Mouse (Mus musculus) left cerebral cortex, postnatal 10 days (tissue): ENCODE measurements around the gene Ttc7b. TPM values are rescaled to one million over a fixed set of nuclear protein-coding genes. Genes with fewer than 3 reads are reported as not detected.
A peak's percentile ranks its signal among the peaks of the same experiment; 100 is the strongest.

Source experiments
- DNase-seq, 2 experiments: peaks; one replicate each; pipeline ENCODE4 v3.0.0; 2021 to 2022; ENCODE audit warnings: low spot score in 2 of 2, mixed read lengths in 1 of 2; ENCODE audit errors: extremely low spot score in 1 of 2
- intact Hi-C: fragments of 180-260 bp; cut with DNase I; formaldehyde crosslinking; loops from one replicate; pipeline ENCODE4 v1.15.1; 2025
- total RNA-seq, 2 experiments: library from RNA; stranded (reverse); gene quantifications; 2 replicates each; pipeline ENCODE4 v1.2.3; 2021

Ttc7b gene
- total RNA-seq, 2 experiments from 2014 or later: 137 to 138 TPM

DNA sequence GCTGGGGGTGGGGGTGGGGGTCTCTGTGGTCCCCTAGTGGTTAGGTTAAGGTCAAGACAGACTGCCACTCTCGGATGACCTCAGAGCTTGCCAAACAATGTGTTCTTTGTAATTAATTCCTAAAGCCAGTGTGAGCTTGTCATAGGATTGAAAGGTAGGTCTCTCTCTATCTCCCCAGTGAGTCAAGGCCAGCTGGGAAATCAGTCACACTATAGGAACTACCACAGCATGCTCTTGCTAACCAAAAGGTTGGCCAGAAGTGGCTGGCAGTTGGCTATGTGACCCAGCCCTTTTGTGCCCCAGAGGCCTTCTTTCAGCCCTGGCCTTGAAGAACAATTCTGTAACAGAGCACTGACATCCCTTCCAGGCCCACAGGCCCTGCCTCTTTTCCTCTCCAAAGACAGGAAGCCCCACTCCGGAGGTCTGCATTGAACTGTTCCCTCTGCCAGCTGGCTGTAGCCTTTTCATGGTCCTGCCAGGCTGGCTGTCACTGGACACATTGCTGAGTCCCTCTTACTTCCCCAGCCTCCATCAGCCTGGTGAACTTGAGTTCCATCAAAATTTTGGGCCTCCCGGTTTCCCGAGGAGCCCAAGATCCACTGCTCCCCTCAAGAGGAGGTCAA, 215.5 kb downstream of the Ttc7b start:
- intact Hi-C loops: no loop called here
- DNase-seq: no peak

DNA sequence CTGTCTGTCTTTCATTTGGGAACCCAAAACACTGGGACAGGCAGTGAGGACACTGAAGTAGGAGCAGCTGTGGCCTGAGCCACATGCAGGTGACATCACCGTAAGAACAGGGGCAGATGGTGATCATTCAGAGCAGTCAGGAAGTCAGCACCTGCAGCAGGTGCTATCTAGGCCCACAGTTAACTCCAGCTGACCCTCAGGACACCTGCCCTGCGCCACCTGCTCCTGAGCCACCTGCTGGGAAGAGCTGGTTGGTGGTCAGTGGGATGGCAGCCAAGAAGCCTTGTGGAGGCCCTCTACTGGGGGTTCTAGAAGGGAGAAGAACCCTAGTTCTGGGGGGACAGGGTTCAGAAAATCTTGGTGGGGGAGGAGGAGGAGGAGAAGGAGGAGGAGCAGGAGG, 216.3 kb downstream of the Ttc7b start:
- intact Hi-C loops: no loop called here
- DNase-seq: no peak

DNA sequence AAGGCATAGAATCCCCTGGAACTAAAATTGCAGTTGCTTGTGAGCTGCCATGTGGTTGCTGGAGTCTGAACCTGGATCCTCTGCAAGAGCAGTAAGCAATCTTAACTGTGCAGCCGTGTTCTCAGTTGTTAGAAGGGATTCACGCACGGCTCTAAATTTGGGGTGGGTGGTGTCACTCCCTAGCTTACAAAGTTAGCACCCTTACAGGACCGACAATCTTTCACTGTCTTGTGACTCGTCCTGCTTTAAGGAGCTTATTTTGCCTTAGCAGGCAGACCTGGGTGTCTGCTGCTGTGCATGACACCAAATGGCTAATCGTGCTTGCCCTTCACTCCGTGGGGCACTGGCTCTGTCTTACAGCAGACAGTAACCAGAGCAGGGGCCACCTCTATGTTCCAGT, 217.5 kb downstream of the Ttc7b start:
- intact Hi-C loops: no loop called here
- no peak for DNase-seq

DNA sequence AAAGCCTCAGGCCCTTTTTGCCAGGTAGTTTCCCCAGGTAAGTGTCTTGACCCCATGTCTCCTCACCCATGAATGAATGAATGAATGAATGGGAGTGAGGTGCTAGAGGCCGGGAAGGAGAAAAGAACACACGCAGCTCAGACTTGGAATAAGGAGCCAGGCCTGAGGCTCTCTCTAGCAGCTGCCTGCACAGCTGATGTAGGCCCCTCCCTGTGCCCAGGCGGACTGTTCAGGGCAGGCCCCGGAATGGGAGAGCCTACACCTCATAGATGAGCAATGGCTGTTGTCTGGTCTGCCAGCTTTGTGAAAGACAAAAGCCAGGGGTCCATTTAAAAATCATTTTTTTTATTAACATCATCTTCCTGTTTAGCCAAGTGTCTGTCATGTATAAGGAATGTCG, 220.2 kb downstream of the Ttc7b start:
- no peak for DNase-seq
- intact Hi-C loops: no loop called here

DNA sequence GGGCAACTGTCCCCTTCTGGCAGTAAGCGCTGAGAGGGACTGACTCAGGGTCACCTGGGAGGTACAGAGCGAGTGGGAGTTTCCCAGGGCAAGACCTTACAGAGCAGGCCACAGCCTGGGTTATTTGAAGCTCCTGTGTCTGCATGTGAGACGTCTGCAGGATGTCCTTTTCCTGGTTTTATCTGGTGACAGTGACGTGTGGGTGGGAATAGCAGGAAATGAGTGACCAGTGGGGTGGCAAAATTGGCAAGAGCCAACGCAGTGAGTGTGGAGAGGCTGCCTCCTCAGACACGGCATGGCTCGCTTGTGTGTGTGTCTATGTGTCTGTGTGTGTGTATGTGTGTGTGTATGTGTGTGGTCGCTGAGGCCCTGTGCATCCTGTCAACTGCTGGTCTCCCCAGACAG, 221.3 kb downstream of the Ttc7b start:
- peak in 1 of 2 experiments; percentile 48 for DNase-seq
- intact Hi-C loops: no loop called here

DNA sequence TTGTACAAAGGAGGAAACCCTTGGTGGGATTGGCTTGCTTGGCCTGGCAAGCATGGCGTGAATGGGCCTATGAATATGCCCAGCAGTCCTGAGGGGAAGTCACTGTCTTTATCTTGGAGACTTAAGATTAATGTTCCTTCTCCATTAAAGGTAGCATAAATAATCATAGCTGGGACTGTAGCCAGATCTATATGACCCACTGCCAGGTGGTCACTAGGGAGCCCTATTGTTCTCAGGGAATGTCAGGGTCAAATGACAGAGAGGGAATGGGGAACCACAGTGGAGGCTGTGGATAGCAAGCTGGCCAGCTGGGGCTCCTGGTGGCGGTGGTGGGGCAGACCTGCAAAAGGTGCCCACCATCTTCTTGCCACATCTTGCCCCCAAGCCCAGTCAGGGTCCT, 221.8 kb downstream of the Ttc7b start:
- DNase-seq: no peak
- intact Hi-C loops: no loop called here

DNA sequence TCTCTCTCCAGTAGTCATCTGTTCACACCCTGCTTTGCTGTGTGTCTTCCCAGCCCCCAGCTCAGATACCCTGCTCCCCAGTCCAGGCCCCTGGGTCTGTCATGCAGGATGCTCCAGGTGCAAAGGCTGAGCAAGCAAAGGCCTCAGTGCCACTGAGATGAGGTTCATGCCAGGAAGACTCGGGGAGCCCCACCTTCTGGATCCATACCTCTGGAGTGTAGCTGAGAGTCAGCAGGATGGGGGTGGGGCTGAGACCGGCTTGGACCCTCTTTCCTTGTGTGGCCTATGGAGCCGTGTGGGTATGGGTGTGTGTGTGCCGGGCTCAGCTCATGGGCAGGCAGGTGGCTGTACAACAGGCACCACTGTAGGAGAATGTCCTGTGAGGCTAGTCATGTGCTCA, 222.7 kb downstream of the Ttc7b start:
- no peak for DNase-seq
- intact Hi-C loops: no loop called here

DNA sequence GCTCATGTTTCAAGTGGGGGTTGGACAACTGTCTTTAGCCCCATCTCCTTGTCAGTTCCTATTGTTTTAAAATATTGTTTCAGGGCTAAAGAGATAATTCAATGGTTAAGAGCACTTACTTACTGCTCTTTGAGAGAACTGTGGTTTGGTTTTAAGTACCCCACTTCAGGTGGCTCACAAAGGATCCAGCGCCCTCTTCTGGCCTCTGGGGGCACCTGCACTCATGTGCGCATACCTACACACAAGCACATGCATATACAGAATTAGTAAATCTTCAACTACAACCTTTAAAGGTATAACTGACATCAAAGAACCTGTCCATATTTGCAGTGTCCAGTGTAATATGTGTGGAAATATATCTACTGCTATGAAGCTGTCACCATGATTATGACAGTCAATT, 226.2 kb downstream of the Ttc7b start:
- no peak for DNase-seq
- intact Hi-C loops: no loop called here

DNA sequence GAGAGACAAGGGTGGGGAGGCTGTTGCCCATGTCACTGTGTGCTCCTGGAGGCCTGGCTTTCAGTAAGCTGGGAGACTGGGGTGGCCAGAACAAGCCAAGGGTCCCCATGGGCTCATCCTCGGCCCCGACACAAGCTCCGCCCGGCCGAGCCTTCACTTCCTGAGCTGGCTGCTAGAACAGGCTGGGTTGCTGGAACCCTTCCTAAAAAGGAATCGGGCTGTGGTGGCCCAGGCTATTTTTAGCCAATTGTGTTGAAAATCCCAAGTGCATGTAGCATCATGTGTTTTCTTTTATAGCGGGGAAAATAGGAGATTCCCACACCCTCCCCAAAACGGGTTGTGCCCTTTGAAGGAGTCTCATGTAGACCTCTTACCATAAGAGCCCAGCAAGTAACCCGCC, 226.7 kb downstream of the Ttc7b start:
- peak in 1 of 2 experiments; percentile 64 for DNase-seq
- intact Hi-C loops: no loop called here

DNA sequence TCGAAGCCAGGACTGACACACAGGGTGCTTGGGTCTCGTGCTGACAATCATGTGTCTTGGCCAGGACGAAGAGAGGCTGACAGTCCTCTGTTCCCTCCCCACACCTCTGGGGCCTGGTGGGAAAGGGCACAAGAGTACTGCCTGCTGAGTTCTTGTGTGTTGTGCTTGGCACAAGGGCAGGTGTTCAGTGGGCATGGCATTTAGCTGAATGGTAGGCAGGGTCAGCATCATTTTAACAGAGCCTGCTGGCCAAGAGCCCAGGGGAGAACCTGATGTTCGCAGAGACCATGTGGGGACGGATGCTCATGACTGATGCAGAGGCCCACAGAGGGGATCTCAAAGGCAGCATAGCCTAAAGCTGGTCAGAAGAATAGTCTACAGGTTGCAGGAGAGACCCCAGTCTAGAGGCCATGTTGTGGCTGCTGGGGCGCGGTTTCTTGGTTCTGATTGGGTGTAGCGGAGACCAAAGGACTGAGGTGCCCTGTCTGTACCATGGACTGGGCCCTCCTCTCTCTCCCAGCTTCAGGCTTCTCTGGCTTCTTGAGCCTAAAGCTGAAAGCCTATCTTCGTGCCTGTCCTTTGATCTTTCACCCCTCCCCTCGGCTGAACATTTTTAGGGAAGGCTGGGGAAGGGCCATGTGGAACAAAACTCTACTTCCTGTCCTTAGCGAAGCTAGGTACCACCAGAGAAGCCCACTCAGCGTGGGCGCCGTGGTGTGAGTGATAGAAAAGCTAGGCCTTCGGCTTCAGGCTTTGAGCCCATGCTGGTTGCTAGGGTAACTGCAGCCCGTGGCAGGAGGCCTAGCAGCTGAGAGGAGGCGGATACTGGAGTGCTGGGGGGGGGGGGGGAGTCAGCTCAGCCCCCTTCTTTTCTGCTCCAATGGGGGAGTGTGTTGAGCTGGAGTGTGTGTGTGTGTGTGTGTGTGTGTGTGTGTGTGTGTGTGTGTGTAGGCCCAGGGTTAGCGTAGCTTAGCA, 229.6 kb downstream of the Ttc7b start:
- peak; percentile 86 to 89 for DNase-seq
- intact Hi-C loops: no loop called here

DNA sequence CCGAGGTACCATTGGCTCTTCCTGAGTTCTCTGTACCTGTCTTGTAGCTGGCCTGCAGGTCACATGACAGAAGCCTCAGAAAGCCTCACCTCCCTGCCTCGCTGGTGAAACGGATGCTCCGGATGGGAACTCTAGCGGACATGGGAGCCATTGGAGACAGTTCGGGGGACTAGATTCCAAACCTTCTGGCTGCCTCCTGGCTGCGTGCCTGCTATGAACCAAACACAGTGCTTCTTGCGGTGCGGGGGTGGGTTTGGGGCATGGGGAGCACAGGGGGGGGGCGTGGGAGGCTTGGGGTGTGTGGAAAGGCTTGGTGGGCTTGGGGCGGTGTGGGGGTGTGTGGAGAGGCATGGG, 230.5 kb downstream of the Ttc7b start:
- intact Hi-C loops: no loop called here
- DNase-seq: peak in 1 of 2 experiments; percentile 62

DNA sequence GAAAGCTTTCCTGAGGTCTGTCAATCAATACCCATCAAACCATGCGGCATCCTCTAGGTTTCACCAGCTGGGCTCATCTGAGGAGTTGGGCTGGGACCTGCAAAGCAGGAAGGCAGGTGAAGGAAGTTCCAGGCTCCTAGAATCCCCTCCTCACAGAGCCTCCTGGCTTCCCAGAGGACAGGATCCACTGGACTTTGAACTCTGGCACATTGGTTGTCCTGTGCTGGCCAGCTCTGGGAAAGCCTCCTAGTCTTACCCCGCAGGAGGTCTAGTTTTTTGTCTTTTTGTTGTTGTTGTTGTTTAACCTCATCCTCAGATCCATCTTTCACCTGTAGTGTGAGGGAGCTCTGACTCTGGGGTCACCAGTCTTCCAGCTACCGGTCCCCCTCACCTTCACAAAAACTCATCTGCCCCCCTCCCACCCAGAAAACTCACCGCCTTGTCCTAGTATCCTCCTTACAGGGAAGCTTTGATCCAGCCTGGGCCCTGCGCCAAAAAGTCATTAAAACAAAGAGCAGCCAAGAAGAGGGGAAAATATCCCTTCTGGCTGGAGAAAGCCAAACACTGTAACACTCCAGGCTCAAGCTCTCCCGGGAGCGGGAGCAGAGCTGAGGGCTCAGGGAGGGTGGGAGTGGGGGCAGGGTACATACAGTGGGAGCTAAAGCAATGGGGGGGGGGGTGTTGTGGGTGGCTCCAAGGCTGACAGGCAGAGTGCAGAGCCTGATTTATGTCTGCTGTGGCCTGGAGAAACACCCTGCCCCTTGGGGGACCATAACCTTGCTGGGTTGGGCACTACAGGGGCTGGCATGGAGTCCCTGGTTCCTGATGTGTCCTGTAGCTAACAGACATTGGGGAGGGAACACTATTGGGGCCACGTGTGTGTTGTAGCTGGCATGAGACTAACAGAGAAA, 231.1 kb downstream of the Ttc7b start:
- peak; percentile 75 to 93 for DNase-seq
- intact Hi-C loops: no loop called here

DNA sequence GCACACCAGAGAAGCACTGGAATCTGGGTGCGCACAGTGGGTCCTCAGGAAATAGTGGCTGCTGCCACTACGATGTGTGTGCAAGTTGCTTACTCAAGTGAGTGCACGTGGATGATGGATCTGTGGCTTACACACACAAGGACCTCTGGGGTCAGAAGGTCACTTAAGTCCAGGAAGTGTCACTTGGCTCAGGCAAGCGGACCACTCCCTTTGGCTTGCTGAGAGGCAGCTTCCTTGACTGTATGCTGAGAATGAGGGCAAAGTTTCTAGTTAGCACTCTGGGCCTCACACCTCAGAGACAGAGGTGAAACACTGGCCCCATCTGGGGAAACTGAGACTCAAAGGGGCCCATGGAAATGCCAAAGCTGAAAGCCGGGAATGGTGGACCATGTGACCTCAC, 232.6 kb downstream of the Ttc7b start:
- intact Hi-C loops: no loop called here
- DNase-seq: no peak

DNA sequence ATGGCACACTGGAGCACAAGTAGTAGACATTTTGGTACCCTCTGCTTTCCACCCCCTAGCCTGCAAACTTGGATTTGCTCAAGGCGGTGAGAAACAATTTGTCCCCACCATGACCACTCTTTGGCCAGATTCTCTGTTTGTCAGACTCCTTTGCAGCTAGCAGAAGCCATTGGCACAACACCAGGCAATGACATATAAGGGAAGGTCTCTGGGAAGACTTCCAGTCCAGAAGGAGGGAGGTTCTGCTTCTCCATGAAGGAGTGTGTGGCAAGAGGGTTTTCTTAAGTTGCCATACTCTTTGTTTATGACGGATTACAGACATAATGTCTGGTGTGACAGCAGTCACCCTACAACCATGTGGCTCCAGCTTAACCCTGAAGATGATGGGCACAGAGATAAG, 233.1 kb downstream of the Ttc7b start:
- intact Hi-C loops: no loop called here
- no peak for DNase-seq

DNA sequence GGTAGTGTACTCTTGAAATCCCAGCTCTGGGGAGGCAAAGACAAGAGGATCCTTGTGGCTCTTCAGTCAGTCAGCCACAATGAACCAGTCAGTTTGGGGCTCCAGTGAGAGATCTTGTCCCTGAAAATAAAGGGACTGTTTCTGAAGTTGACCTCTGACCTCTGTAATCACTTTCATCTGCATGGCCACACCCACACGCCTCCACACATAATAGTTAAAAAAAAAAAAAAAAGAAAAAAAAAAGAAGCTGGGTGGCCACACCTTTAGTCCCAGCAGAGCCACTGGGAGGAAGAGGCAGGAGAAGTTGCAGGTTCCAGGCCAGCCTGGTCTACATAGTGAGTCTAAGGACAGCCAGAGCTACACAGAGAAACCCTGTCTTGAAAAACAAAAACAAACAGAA, 237.3 kb downstream of the Ttc7b start:
- no peak for DNase-seq
- intact Hi-C loops: no loop called here

DNA sequence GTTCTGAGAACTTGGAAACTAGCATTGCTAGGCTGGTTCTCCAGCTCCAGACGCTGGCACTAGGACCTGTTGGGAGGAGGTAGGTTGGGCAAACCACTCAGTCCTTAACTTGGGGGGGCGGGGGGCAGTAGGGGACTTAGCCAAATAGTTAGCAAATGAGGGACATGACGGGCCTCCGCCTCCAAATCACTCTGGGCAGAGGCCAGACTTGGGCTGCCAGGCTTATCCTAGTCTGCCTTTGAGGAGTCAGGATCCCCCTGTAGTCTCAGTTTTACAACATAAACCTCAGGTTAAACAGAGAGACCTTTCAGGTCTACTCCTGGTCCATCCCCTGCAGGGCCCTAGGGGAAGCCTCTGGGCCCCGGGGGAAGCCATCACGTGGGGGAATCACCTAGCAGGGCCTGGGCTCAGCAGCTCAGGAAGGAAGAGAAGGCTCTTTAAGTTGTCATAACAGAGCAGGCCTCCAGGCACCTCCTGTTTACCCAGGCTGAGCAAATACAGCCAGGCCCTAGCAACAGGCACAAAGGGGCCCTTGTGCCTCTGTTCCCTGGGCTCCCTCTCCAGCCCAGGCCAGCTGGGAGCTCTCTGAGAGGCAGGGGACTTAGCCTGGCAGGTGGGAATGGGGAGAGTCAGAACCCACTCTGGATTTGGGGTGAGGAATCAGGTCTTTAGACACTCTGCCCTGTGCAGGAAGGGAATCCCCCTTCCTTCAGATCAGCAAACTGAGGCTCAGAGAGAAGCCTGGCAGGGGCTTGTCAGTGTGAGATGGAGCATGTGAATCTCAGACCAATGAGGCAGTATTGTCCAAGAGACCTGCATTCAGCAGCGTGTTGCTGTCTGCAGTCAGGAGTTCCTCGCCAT, 238.4 kb downstream of the Ttc7b start:
- peak in 1 of 2 experiments; percentile 65 for DNase-seq
- intact Hi-C loops: no loop called here

DNA sequence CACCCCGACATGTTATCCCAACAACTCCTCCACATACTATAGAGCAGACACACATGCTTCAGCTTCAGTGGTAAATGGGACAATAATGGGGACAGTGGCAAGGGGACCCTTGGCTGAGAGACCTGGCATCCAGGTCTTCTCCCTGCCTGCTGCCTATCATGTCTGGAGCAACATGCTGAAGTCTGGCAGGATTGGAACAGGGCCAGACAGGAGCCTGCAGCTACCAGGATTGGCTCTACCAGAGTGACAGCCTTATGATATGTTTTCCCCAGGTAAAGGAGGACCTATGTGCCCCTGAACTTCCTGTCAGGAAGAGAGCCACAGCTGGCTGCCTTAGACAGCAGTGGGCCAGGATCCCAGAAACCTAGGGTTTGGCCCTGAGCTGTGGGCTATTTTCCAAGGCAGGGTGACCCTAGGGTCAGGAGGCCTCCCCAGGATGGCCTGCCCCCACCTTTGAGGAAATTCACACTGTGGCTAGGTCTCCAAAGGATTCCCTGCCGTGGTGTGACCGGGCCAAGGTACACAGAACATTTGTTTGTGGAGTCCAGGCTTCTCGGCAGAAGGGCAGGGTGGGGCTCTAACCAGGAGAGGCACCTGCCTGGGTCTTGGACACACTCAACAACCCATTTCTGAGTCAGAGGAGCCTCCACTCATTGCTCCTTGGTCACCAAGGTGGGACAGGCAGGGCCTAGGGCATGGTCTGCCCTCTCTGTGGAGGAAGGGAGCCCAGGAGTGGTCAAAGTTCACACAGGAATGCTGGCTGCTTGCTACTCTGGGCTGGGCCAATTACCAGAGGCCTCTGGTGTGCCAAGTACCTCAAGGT, 239.4 kb downstream of the Ttc7b start:
- intact Hi-C loops: no loop called here
- peak in 1 of 2 experiments; percentile 58 for DNase-seq

DNA sequence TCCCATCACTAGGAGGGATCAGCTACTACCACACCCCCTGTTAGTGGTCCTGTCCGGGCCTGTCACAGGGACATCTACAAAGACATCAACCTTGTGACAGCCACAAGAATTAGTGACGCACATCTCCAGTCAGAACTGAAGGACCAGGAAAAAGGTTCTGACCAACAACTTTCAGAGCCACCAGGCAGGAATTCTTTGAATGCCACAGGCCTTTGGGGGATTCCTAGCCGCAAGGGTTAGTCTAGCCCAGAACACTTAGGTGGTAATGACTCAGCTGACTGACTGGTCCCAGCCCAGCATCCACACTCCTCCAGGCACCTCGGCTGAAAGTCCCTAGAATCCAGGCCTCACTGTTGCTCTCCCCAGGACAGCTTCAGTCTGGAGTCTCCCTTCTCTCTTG, 240.7 kb downstream of the Ttc7b start:
- intact Hi-C loops: no loop called here
- no peak for DNase-seq
